Mouse (Mus musculus): ENCODE data around the gene Stk4. TPM values are rescaled to one million over a fixed set of nuclear protein-coding genes. Genes with fewer than 3 reads are reported as not detected.

The Stk4 gene
- total RNA-seq, 1 experiment from 2014 or later: 28.6 TPM

DNA sequence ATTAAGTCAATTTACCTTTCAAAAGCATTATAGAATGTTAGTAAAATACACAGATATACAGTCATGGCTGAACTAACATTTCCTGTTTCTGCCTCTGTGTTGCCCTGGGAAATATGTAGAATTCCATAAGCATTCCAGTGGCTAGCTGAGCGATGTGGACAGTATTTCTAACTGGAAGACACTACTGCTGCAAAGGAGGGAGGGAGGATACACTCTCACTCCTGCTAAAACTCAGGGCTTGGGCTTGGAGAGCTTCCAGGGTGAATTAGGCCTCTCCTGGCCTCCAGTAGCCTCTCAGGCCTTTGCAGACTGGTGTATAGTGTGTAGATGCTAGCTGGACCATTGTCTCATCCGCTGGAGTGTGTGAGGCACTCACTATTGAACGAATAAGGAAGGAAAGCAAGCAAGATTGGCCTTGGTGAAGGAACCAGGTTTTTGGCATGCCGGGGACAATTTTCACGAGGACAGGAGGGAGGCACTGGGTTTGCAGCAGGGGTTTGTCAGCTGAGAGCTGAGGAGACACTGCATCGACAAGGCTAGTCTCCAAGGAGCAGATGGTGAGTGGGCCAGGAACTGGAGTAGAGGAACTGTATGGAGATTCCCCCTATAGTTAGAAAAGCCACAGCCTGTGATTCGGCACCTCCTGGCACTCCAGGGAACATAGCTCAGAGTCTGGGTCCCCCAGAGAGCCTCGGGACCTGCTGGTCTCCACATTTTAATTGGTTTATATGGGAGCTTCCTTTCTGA is 104.7 kb downstream of the Stk4 start:
- no peak for DNase-seq

DNA sequence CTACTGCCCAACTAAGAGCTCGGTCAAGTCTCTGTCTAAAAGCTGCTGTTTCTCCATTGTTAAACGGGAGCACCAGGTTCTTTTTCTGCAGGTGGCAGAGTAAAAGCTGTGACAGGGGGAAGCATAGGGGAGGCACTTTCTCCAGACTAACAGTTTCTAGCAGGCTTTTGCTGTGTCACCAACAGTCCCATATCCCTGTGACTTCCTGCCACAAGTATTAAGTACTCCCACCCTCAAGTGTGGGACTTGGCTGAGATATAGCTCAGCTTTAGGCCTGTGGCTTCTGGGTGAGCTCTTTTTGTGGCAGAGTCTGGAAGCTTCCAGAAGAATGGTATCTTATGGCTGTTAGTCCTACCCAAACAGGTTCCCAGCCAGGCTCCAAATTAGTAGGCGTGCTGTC is 105.7 kb downstream of the Stk4 start:
- DNase-seq: no peak

DNA sequence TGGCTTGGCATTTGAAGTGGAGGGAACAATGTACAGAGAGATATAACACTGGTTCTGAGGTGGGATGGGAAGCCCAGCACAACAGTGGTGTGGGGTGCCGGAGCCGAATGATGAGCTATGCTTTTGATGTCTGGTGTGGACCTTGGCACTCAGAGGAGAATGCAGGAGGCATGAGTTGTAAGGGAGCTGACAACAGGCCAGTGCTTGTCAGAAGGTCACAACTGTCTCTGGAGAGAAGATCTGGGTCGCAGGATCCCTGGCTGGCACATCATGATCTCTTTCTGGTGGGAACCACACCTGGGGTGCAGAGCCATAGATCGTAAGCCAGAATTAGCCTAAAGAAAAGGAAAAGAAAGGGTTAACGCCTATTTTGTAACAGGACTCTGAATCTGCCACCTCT is 107.7 kb downstream of the Stk4 start:
- peak; percentile 44 for DNase-seq

DNA sequence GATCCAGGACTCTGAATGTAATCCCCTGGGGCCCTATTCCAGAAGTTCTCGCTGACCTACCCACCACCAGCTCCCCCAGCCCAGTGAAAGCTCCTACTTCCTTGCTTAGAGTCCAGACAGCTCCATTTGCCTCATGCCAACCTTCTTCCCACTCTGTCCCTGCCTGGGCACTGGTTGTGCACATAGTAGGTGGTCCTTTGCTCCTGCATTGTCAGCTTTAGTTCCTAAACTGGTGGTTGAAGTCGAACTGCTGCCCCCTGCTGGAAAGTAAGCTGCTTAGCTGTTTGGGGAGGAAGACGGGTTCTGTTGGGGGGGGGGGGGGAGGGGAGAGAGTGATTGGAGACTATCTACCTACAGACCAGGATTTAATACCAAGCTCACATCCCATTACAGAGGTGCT is 110.0 kb downstream of the Stk4 start:
- DNase-seq: peak; percentile 66

DNA sequence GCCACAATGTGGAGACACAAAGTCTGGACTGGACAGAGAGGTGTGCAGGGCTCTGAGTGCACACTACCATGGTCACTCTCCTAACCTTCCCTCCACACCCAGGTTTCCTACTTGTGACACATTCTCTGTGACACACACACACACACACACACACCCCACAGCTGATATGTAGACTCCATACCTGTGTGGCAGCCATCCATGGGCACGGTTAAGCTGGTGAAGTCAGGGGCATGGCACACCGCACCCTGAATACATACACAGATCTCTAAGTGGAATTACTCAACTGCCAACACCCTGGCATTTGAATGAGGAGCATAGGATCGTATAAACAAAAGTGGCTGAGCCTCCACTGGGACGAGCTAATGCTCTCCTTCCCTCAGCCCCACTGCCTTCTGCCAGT is 110.6 kb downstream of the Stk4 start:
- no peak for DNase-seq

DNA sequence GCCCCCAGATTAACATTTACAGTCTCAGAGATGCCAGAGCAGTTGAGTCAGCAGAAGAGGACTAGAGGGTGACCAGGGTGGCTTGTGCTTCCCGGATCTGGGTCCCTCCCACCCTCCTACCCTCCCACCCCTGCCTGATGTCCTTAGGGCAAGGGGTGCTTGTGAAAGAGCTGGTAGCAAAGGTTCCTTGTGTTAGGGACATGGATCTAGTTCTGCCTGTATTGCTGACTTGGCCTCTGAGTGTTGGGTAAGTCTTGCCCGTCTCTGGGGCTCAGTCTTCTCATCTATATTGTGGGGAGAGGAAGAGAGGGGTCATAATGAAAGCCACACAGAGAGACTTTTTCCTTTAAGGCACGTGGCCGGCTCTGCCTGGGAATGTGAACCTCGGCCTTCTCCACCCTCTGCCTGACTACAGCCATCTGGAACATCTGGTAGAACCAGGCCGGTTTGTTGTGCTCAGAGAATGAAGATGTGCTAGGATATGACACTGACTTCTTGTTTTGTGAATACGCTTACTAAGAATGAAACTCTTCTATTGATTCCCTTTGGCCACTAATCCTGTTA is 112.7 kb downstream of the Stk4 start, which contains the start of gene Wfdc5:
Wfdc5 (minus strand) TSS at position 51 of the 564 bp plus-strand sequence.
- DNase-seq: no peak

DNA sequence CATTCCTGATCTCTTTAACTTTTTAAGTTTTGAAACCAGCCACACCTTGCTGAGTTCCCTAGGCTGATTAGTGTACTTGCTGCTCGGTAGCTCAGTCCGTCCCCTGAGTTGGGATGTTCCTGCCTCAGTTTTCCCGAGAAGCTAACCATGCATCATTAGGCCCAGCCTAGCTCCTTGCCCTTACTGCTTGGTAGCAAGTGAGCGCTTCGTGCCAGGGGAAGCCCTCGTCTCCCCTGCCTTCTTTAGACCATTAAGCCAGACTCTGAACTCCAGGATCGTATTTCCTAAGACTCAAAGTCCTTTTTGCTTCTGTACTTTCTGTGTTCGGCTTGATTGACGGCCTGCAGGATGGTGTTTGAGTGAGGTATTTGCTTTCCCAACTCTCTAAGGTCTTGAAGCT is 113.2 kb downstream of the Stk4 start:
- DNase-seq: no peak

DNA sequence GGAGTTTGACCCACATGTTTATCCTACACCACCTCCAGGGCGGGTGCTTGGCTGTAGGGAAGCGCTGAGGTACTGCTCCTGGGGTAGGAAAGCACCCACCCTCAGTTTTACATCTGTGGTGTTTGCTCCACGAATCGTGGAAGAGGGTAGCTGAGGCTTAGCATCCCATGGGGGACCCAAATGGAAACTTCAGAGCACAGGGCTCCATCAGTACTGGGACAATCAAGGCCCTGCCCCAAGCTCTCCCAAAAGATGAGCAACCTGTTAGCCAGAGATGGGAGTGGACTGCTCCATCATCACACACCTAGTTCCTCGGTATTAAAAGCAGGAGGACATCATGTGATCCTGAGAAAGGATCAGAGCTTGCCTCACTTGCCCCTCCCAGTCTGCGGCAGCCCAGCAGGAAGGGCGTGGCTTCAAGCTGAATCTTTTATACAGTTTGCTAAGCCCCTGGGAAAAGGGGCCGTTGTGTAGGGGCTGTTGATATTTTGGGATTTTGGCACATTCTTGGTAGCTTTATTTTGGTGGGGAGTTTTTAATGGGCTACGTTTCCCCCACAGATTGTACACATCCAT is 114.1 kb downstream of the Stk4 start:
- DNase-seq: no peak

DNA sequence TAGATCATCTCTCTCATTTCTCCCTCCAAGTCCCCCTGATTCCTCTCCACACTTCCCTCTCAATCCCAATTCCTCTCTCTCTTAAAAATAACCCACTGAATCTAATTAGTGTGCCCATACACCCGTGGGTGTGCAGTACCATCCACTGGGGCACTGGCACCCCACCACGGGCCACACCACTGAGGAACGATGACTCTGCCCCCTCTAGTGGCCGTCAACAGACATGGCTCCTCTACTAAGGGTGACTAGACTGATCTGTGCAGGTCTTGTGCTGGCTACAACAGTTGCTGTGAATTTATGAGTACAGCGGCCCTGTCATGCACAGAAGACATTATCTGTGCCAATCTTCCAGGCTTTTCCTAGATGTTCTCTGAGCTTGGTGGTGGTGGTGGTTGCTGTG is 118.6 kb downstream of the Stk4 start:
- DNase-seq: peak; percentile 19

DNA sequence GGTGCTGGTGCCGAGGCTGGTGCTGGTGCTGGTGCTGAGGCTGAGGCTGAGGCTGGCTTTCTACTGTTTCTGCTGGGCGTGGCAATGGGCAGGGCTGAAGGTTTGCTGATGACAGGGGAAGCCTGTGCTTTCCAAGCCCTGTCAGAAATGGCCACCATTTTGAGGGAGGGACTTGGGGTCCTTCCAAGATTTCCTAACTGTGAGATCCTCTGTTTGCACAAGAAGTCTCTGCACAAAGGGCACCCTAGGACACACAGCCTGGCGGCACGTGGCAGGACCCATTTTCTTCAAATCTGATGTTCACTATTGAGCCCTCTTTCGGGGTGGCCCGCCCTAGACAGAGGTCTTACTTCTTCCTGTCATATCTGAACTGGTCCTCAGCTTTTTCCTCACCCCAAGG is 120.5 kb downstream of the Stk4 start, which contains the start of gene Wfdc12:
Wfdc12 (minus strand) TSS at position 33 of the 400 bp plus-strand sequence.
- peak; percentile 41 for DNase-seq

DNA sequence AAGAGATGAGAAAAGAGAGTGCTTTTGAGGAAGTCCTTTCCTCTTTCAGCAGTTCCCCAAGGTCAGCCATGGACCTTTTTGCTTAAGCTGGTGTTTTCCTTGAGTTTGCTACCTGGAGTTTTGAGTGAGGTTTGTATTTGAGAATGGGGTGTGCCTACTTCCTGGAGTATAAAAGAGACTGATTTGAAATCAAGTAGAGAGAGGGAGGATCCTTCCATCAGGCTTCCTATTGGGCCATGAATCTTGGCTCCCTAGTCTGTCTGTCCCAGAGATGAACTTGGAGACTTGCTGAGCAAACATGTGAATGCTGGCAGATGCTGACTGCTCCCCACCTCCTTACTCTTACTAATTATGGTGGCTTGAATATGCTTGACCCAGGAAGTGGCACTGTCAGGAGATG is 122.2 kb downstream of the Stk4 start:
- DNase-seq: no peak

DNA sequence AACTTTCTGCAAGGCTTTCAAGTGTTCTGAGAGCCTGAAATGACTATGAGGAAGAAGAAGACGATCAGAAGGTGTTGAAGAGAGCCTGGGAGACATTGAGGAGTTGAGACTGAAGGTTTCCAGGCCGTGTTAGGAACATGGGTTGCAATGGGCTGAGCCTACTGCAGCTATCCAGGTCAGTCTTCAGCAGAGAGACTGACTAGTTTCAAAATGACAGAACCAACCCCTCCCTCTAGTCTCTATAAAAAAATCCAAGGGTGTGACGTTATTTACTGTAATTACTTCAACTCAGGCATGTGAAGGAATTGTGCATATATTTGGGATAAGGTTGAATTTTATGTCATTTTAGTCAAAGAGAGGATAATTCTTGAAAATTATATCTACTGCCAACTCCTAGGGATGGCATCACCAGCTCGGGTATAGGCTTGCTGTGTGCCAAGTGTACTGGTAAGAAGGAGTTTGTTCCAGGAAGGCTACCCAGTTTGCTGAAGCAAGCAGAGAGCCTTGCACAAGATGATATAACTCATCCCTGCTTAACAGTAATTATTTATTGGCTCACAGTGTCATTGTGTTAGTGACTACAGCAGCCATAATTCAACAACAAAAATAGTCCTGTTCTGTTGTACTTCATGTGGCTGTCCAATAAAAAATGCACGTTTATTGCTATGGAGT is 125.0 kb downstream of the Stk4 start:
- peak; percentile 46 for DNase-seq

DNA sequence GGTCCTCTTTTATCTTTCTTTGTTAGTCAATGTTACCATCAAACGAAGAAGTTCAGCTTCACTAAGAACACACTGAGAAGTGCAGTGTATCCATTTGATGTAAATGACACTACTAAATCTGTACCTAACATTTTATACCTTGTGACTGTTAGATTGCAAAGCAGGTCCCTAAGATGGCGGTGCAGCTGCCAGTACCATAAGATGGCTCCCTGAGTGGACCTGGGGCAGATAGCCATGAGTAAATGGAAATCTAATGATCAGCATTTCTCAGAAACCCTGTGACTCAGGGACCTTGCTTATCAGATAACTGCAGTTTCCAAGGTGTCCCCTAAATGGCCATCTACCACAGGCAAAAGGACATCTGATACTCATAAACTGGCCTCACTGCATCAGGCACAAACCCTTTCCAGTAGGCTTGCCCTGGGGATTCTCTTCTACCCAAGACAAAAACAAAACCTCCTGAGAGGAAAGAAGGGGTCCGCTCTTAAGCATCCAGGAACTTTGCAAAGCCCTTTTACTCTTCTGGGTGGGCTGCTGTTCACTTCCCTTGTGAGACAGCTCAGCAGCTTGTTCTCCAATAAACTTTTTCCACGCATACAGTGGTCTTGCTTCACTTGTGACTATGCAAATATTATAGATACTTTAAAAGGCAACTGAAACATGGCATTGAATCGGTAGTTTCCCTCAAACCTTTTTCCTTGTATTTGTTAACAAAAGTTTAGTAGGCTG is 126.0 kb downstream of the Stk4 start:
- no peak for DNase-seq

DNA sequence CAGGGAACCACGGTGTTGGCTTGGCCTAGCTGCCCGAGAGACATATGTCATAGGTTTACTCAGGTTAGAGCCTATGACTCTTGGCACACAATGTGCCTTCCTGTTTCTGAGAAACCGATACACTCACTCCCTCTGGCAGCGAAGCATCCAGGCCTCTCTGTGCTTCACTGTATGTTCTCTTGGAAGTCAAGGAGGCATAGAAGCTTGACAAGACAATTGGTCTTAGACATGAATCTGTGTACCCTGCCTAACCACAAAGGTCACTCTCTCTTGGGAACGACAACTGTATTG is 126.5 kb downstream of the Stk4 start:
- DNase-seq: no peak

DNA sequence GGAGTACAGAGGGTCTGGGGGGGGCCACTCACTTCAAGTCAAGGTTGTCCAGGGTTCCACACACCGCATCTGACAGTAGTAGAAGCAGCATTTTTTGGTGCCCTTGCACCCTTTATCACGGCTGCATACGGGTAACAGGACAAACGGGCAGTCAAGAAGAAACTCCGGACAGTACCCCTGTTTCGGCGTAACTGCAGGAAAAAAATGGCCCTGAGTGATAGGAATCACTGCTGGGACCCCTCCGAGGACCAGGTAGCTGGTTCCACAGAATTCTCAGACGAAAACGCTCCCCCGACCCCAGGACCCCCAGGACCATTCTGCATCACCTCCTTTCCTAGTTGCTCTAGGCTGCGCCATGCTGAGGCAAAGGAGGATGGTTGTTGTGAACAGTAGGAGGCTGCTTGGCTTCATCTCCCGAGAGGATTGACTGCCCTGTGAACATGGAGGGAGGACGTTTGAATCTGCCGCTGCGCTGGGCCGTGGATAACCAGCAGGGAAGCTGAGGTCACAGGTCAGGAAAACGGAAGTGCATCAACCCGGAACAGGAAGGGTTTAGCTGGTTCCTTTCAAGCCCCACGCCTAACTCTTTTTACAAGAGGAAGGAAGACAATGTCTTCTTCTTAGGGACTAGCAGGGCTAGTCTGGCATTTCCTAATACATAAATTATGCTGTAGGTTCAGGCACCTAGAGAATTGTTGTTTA is 129.7 kb downstream of the Stk4 start, which contains the start of gene Wfdc15a:
Wfdc15a (minus strand) TSS at position 505 of the 702 bp plus-strand sequence.
- no peak for DNase-seq

Other genes starting within 250 kb of the Stk4 start
- 0.26 TPM in 1 of 2 replicates, not detected in the other for gene Ccn5, start 249.5 kb upstream of the Stk4 start, total RNA-seq (2021)
- not detected in 2 replicates for gene Kcnk15, start 216.7 kb upstream of the Stk4 start, total RNA-seq (2021)
- gene Rims4, start 151.6 kb upstream of the Stk4 start, total RNA-seq (2021): 72.1 and 92.7 TPM in 2 replicates
- gene Ywhab, start 75.4 kb upstream of the Stk4 start, total RNA-seq (2021): 244 and 254 TPM in 2 replicates
- gene Pabpc1l, start 44.9 kb upstream of the Stk4 start, total RNA-seq (2021): 1.0 and 2.9 TPM in 2 replicates
- 28.9 and 32.2 TPM in 2 replicates for gene Tomm34, start 847 bp downstream of the Stk4 start, total RNA-seq (2021)
- gene Kcns1, start 100.8 kb downstream of the Stk4 start, total RNA-seq (2021): not detected in 2 replicates
- not detected in 2 replicates for gene Wfdc5, start 112.4 kb downstream of the Stk4 start, total RNA-seq (2021)
- gene Wfdc12, start 120.3 kb downstream of the Stk4 start, total RNA-seq (2021): 1.1 TPM in 1 of 2 replicates, not detected in the other
- not detected in 2 replicates for gene Wfdc15a, start 129.8 kb downstream of the Stk4 start, total RNA-seq (2021)
- gene Wfdc15b, start 151.3 kb downstream of the Stk4 start, total RNA-seq (2021): not detected in 2 replicates
- gene Svs2, start 168.1 kb downstream of the Stk4 start, total RNA-seq (2021): not detected in 2 replicates
- gene Svs3b, start 186.3 kb downstream of the Stk4 start, total RNA-seq (2021): not detected in 2 replicates
- gene Svs4, start 208.1 kb downstream of the Stk4 start, total RNA-seq (2021): not detected in 2 replicates
- gene Svs3a, start 218.9 kb downstream of the Stk4 start, total RNA-seq (2021): not detected in 2 replicates
- not detected in 2 replicates for gene Svs6, start 246.4 kb downstream of the Stk4 start, total RNA-seq (2021)

All from adrenal gland, postnatal 14 days (tissue).